In genomic region chr2:164175850-164176249, GRCm38 (mm10) we compare ENCODE assay signal across 14 mouse cellular contexts. TPM values are rescaled to one million over a fixed set of nuclear protein-coding genes. Genes with fewer than 3 reads are reported as not detected.
"Had no signal": no experiment of that assay in that cellular context is flagged by ENCODE, and none has a peak within 500 bp of the region (broad histone marks: within the 10 kb centered on the region; RNA-seq: fewer than 3 reads in every experiment).

No protein-coding gene starts in this region.

- DNase-seq: liver, postnatal 0 days; lung, adult 2 months; lung, postnatal 14 days; lung, postnatal 4 days; right cerebral cortex, postnatal 14 days; thymus, adult 2 months; thymus, postnatal 25 days; thymus, postnatal 4 days had no signal

- ATAC-seq: liver, postnatal 0 days; lung, postnatal 0 days; midbrain, embryonic 13.5 days; midbrain, embryonic 15.5 days had no signal

RNA-seq across cellular contexts. Expression of gene Kcns1, which starts 4.9 kb away (rescaled TPM):
- total RNA-seq: monocyte, adult 5-6 weeks; neutrophil, adult 5-6 weeks had no signal

RNA-seq across cellular contexts. Expression of gene Wfdc5, which starts 6.7 kb away (rescaled TPM):
- total RNA-seq: midbrain, postnatal 0 days; monocyte, adult 5-6 weeks; neutrophil, adult 5-6 weeks had no signal

RNA-seq across cellular contexts. Expression of gene Wfdc12, which starts 14.6 kb away (rescaled TPM):
- total RNA-seq: midbrain, postnatal 0 days; monocyte, adult 5-6 weeks; neutrophil, adult 5-6 weeks had no signal

RNA-seq across cellular contexts. Expression of gene Wfdc15a, which starts 24.1 kb away (rescaled TPM):
- total RNA-seq: midbrain, postnatal 0 days; monocyte, adult 5-6 weeks; neutrophil, adult 5-6 weeks had no signal

RNA-seq across cellular contexts. Expression of gene Wfdc15b, which starts 45.6 kb away (rescaled TPM):
- total RNA-seq: midbrain, postnatal 0 days; monocyte, adult 5-6 weeks; neutrophil, adult 5-6 weeks had no signal
